ENCODE assay signal across 18 mouse cellular contexts in genomic region chr5:149367011-149367410, GRCm38 (mm10). TPM values are rescaled to one million over a fixed set of nuclear protein-coding genes. Genes with fewer than 3 reads are reported as not detected.
"Had no signal": no experiment of that assay in that cellular context is flagged by ENCODE, and none has a peak within 500 bp of the region (broad histone marks: within the 10 kb centered on the region; RNA-seq: fewer than 3 reads in every experiment).

No protein-coding gene starts in this region.

- H3K36me3 ChIP-seq: liver, embryonic 12.5 days; lung, embryonic 15.5 days; midbrain, embryonic 13.5 days; midbrain, embryonic 15.5 days; neural tube, embryonic 13.5 days; neural tube, embryonic 15.5 days had no signal

- H3K9me3 ChIP-seq: liver, embryonic 12.5 days; lung, embryonic 15.5 days; megakaryocyte, embryonic 14.5 days; midbrain, embryonic 13.5 days; midbrain, embryonic 15.5 days; neural tube, embryonic 13.5 days; neural tube, embryonic 15.5 days had no signal

- DNase-seq: lung, adult 2 months; lung, postnatal 14 days; lung, postnatal 36 days; retina, postnatal 1 day; right cerebral cortex, adult 18-20 months; right cerebral cortex, postnatal 25 days; right cerebral cortex, postnatal 4 days; spleen, adult 18-20 months had no signal

- H3K4me2 ChIP-seq: liver, embryonic 12.5 days; lung, embryonic 15.5 days; midbrain, embryonic 11.5 days; midbrain, embryonic 13.5 days; midbrain, embryonic 15.5 days; neural tube, embryonic 13.5 days; neural tube, embryonic 15.5 days had no signal

- H3K4me3 ChIP-seq: liver, embryonic 12.5 days; lung, embryonic 15.5 days; megakaryocyte, embryonic 14.5 days; midbrain, embryonic 13.5 days; midbrain, embryonic 15.5 days; neural tube, embryonic 13.5 days; neural tube, embryonic 15.5 days had no signal

- H3K27me3 ChIP-seq: liver, embryonic 12.5 days; lung, embryonic 15.5 days; midbrain, embryonic 15.5 days; neural tube, embryonic 13.5 days; neural tube, embryonic 15.5 days had no signal

- H3K27ac ChIP-seq: liver, embryonic 12.5 days; liver, embryonic 14.5 days; lung, embryonic 15.5 days; macrophage; midbrain, embryonic 13.5 days; midbrain, embryonic 15.5 days; neural tube, embryonic 13.5 days; neural tube, embryonic 15.5 days had no signal

RNA-seq across cellular contexts. Expression of gene Medag, which starts 44.5 kb away (rescaled TPM):
- polyA plus RNA-seq: macrophage had no signal
